Mouse (Mus musculus): ENCODE measurements around the gene Kif23. TPM values are rescaled to one million over a fixed set of nuclear protein-coding genes. Genes with fewer than 3 reads are reported as not detected.

The Kif23 gene
- polyA plus RNA-seq, 1 experiment: 0.56 TPM

GRCm38 (mm10) chr9:61941054-61941453 lies 5.5 kb downstream of the Kif23 start:
- H3K4me1 ChIP-seq (ENCODE audit: control insufficient read depth, insufficient read depth, low read length): no peaks in the 10 kb centered on the region
- no peak for DNase-seq
- H3K4me3 ChIP-seq (replicated peaks; ENCODE audit: insufficient read depth, low read depth, low read length): no peak overlapping the region
- H3K27me3 ChIP-seq (ENCODE audit: control insufficient read depth, insufficient read depth, low read length): no peaks in the 10 kb centered on the region
- WGBS: 87% methylated on average over 3 of the region's 3 CpGs
- TF ChIP-seq POLR2A (IDR thresholded peaks at IDR 0.05; ENCODE audit: borderline replicate concordance, insufficient read depth, low read length): no peak
- TF ChIP-seq CTCF (IDR thresholded peaks at IDR 0.05; ENCODE audit: borderline replicate concordance, insufficient read depth, low read depth, low read length): no peak
- no peak overlapping the region for H3K27ac ChIP-seq (ENCODE audit: insufficient read depth, low read length)

- DNase-seq: no peak
- Histone ChIP-seq H3K27ac (ENCODE audit: insufficient read depth, low read length) (no peak overlapping the region), H3K4me3 (replicated peaks; ENCODE audit: insufficient read depth, low read depth, low read length) (no peak overlapping the region), H3K27me3 (ENCODE audit: control insufficient read depth, insufficient read depth, low read length) (no peaks in the 10 kb centered on the region), H3K4me1 (ENCODE audit: control insufficient read depth, insufficient read depth, low read length) (no peaks in the 10 kb centered on the region)
- 92% methylated on average over 2 of the region's 2 CpGs for WGBS
- TF ChIP-seq POLR2A (IDR thresholded peaks at IDR 0.05; ENCODE audit: borderline replicate concordance, insufficient read depth, low read length) (no peak), CTCF (IDR thresholded peaks at IDR 0.05; ENCODE audit: borderline replicate concordance, insufficient read depth, low read depth, low read length) (no peak)
Observed at GRCm38 (mm10) chr9:61933333-61933732, 13.2 kb downstream of the Kif23 start.

GRCm38 (mm10) chr9:61932009-61932408 lies 14.6 kb downstream of the Kif23 start:
- no peak overlapping the region for H3K4me3 ChIP-seq (replicated peaks; ENCODE audit: insufficient read depth, low read depth, low read length)
- no peak for TF ChIP-seq CTCF (IDR thresholded peaks at IDR 0.05; ENCODE audit: borderline replicate concordance, insufficient read depth, low read depth, low read length)
- TF ChIP-seq POLR2A (IDR thresholded peaks at IDR 0.05; ENCODE audit: borderline replicate concordance, insufficient read depth, low read length): no peak
- WGBS: 93% methylated on average over 3 of the region's 3 CpGs
- no peaks in the 10 kb centered on the region for H3K27me3 ChIP-seq (ENCODE audit: control insufficient read depth, insufficient read depth, low read length)
- H3K27ac ChIP-seq (ENCODE audit: insufficient read depth, low read length): no peak overlapping the region
- H3K4me1 ChIP-seq (ENCODE audit: control insufficient read depth, insufficient read depth, low read length): no peaks in the 10 kb centered on the region
- no peak for DNase-seq

DNA sequence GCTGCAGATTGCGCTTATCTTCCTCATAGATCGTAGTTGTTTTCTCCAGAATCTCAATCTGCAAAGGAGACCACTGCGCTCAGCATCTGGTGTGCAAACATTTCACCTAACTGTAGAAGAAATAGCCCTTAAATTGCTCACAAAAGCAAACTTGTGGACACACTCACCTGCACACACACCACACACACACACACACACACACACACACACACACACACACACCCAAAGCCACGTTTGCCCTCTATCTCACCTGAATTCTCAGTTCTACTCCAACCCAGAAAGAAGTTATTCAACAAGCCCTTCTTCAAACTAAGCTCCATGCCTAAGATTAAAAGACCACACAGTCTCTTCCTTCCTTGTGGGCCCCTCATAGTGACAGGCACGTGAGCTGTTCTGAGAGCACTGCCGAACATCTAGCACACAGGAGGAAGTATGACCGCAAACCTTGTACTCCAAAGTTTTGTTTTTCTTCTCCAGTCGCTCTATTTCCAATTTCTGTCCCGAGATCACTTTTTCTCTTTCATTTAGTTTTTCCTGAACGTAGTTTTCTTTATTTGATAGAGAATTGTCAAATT lies 21.4 kb downstream of the Kif23 start:
- Histone ChIP-seq H3K27me3 (ENCODE audit: control insufficient read depth, insufficient read depth, low read length) (no peaks in the 10 kb centered on the region), H3K4me3 (replicated peaks; ENCODE audit: insufficient read depth, low read depth, low read length) (no peak overlapping the region), H3K4me1 (ENCODE audit: control insufficient read depth, insufficient read depth, low read length) (no peaks in the 10 kb centered on the region), H3K27ac (ENCODE audit: insufficient read depth, low read length) (no peak overlapping the region)
- TF ChIP-seq POLR2A (IDR thresholded peaks at IDR 0.05; ENCODE audit: borderline replicate concordance, insufficient read depth, low read length): no peak
- TF ChIP-seq CTCF (IDR thresholded peaks at IDR 0.05; ENCODE audit: borderline replicate concordance, insufficient read depth, low read depth, low read length): no peak
- DNase-seq: no peak
- WGBS: 94% methylated on average over 10 of the region's 10 CpGs

GRCm38 (mm10) chr9:61920331-61920730 lies 26.2 kb downstream of the Kif23 start:
- H3K27ac ChIP-seq (ENCODE audit: insufficient read depth, low read length): no peak overlapping the region
- WGBS: 96% methylated on average over 6 of the region's 6 CpGs
- no peaks in the 10 kb centered on the region for H3K27me3 ChIP-seq (ENCODE audit: control insufficient read depth, insufficient read depth, low read length)
- TF ChIP-seq POLR2A (IDR thresholded peaks at IDR 0.05; ENCODE audit: borderline replicate concordance, insufficient read depth, low read length): no peak
- TF ChIP-seq CTCF (IDR thresholded peaks at IDR 0.05; ENCODE audit: borderline replicate concordance, insufficient read depth, low read depth, low read length): no peak
- DNase-seq: no peak
- no peak overlapping the region for H3K4me3 ChIP-seq (replicated peaks; ENCODE audit: insufficient read depth, low read depth, low read length)
- no peaks in the 10 kb centered on the region for H3K4me1 ChIP-seq (ENCODE audit: control insufficient read depth, insufficient read depth, low read length)

DNA sequence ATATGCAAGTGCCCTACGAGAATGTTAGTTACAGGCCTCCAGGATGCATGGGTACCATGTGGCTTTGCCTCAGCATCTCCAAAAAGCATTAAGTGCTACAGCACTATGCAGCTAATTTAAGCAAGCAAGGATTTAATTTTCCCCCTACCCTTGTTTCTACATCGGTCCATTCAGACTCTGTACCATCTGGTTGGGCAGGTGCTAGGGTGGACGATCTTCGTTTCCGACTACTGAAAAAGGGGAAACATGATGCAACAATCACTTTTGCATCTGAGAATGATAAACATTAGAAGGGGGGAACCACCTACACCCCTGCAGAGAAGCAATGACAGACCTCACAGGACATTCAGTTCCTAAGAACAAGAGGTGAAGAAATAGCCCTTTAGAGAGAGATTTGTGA lies 27.1 kb downstream of the Kif23 start:
- no peak for TF ChIP-seq CTCF (IDR thresholded peaks at IDR 0.05; ENCODE audit: borderline replicate concordance, insufficient read depth, low read depth, low read length)
- TF ChIP-seq POLR2A (IDR thresholded peaks at IDR 0.05; ENCODE audit: borderline replicate concordance, insufficient read depth, low read length): no peak

GRCm38 (mm10) chr9:61917436-61917835 lies 29.1 kb downstream of the Kif23 start:
- TF ChIP-seq CTCF (IDR thresholded peaks at IDR 0.05; ENCODE audit: borderline replicate concordance, insufficient read depth, low read depth, low read length) (no peak), POLR2A (IDR thresholded peaks at IDR 0.05; ENCODE audit: borderline replicate concordance, insufficient read depth, low read length) (no peak)
- Histone ChIP-seq H3K27ac (ENCODE audit: insufficient read depth, low read length) (no peak overlapping the region), H3K27me3 (ENCODE audit: control insufficient read depth, insufficient read depth, low read length) (no peaks in the 10 kb centered on the region), H3K4me1 (ENCODE audit: control insufficient read depth, insufficient read depth, low read length) (no peaks in the 10 kb centered on the region), H3K4me3 (replicated peaks; ENCODE audit: insufficient read depth, low read depth, low read length) (no peak overlapping the region)
- WGBS: 94% methylated on average over 6 of the region's 6 CpGs
- DNase-seq: no peak

More for the DNA sequence above, 27.1 kb downstream of the Kif23 start:
- Histone ChIP-seq H3K27ac (ENCODE audit: insufficient read depth, low read length) (no peak overlapping the region), H3K4me3 (replicated peaks; ENCODE audit: insufficient read depth, low read depth, low read length) (no peak overlapping the region), H3K27me3 (ENCODE audit: control insufficient read depth, insufficient read depth, low read length) (no peaks in the 10 kb centered on the region), H3K4me1 (ENCODE audit: control insufficient read depth, insufficient read depth, low read length) (no peaks in the 10 kb centered on the region)
- WGBS: 93% methylated on average over 5 of the region's 5 CpGs
- no peak for DNase-seq

DNA sequence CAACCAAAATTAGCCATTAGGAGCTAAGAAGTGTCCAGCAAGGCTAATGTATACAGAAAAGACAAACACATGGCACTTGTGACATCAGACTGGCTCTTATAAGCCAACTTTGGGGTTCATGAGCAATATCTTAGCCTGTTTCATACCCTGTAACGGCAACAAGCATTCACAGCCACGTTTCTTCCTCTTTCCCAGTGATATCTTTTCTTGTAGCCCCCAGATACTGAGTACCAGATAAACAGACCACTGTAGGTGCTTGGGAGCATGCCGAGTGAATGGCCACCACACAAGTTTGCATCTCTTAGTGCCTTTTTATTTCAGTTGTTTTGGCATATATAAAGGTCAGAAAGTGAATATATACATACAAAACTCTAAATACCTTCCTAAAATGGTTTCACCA lies 29.6 kb downstream of the Kif23 start:
- no peak for DNase-seq
- no peak overlapping the region for H3K27ac ChIP-seq (ENCODE audit: insufficient read depth, low read length)
- 87% methylated on average over 3 of the region's 3 CpGs for WGBS
- H3K4me3 ChIP-seq (replicated peaks; ENCODE audit: insufficient read depth, low read depth, low read length): no peak overlapping the region
- no peaks in the 10 kb centered on the region for H3K4me1 ChIP-seq (ENCODE audit: control insufficient read depth, insufficient read depth, low read length)
- TF ChIP-seq POLR2A (IDR thresholded peaks at IDR 0.05; ENCODE audit: borderline replicate concordance, insufficient read depth, low read length) (no peak), CTCF (IDR thresholded peaks at IDR 0.05; ENCODE audit: borderline replicate concordance, insufficient read depth, low read depth, low read length) (no peak)
- no peaks in the 10 kb centered on the region for H3K27me3 ChIP-seq (ENCODE audit: control insufficient read depth, insufficient read depth, low read length)
